Mouse (Mus musculus) intestine, embryonic 15.5 days (tissue): Measurements from ENCODE around the gene Tex52. TPM values are rescaled to one million over a fixed set of nuclear protein-coding genes. Genes with fewer than 3 reads are reported as not detected.

Experiments used
- polyA plus RNA-seq: library from polyadenylated mRNA; unstranded; fragments of >200 nt; fragmentation: Nextera tagmentation; extraction: Ambion mirVana; gene quantifications from 2 replicates; pipeline ENCODE4 v1.2.1, GENCODE M21; 2015

Gene Tex52
- polyA plus RNA-seq, 1 experiment from 2014 or later, result 0.13 TPM

Other genes with a start within 250 kb of the Tex52 start
- gene Tspan9, start 231.9 kb upstream of the Tex52 start, polyA plus RNA-seq, result 92.3 and 102 TPM in 2 replicates
- gene Tead4, start 74.6 kb upstream of the Tex52 start, polyA plus RNA-seq, result 2.2 and 2.5 TPM in 2 replicates
- 10.4 and 11.9 TPM in 2 replicates for gene Tulp3, start 19.6 kb upstream of the Tex52 start, polyA plus RNA-seq
- gene Rhno1, start 12.5 kb upstream of the Tex52 start, polyA plus RNA-seq, result 97.9 and 107 TPM in 2 replicates
- 25.7 and 26.3 TPM in 2 replicates for gene Foxm1, start 12.5 kb upstream of the Tex52 start, polyA plus RNA-seq
- not detected in 2 replicates for gene Gm44596, start within 50 bp of the Tex52 start, polyA plus RNA-seq
- gene Nrip2, start 23.8 kb downstream of the Tex52 start, polyA plus RNA-seq, result 4.9 TPM in 2 replicates
- gene Itfg2, start 49.5 kb downstream of the Tex52 start, polyA plus RNA-seq, result 24.4 and 24.8 TPM in 2 replicates
- gene Fkbp4, start 63.2 kb downstream of the Tex52 start, polyA plus RNA-seq, result 511 and 518 TPM in 2 replicates
- gene Pzp, start 151.3 kb downstream of the Tex52 start, polyA plus RNA-seq, result 2.0 and 3.8 TPM in 2 replicates
- gene A2ml1, start 206.2 kb downstream of the Tex52 start, polyA plus RNA-seq, result 2.7 and 3.6 TPM in 2 replicates
- gene Klrb1a, start 248.1 kb downstream of the Tex52 start, polyA plus RNA-seq, result not detected in 2 replicates